Mouse (Mus musculus): ENCODE results near the gene Hnrnpa3. TPM values are rescaled to one million over a fixed set of nuclear protein-coding genes. Genes with fewer than 3 reads are reported as not detected.
A peak's percentile ranks its signal among the peaks of the same experiment; 100 is the strongest.
"Not testable (repeated sequence)": the region's sequence is repeated elsewhere in the genome, so short reads cannot be mapped to it uniquely, and the experiment has no call there.

Hnrnpa3 gene
- polyA plus RNA-seq, 1 experiment: 9.0 TPM

GRCm38 (mm10) chr2:75691316-75691715 lies 32.3 kb downstream of the Hnrnpa3 start:
- Histone ChIP-seq H3K36me3 (ENCODE audit: control insufficient read depth, insufficient read depth, low read length) (peaks cover 39% of the 10 kb centered on the region), H3K27ac (ENCODE audit: insufficient read depth, low read depth, low read length) (no peak overlapping the region), H3K4me1 (ENCODE audit: control insufficient read depth, insufficient read depth, insufficient read length, low read length) (peaks cover 45% of the 10 kb centered on the region), H3K27me3 (ENCODE audit: control insufficient read depth, insufficient read depth, low read length) (no peaks in the 10 kb centered on the region), H3K4me3 (ENCODE audit: low read depth, low read length) (no peak overlapping the region)
- 66% methylated on average over 8 of the region's 8 CpGs for WGBS
- TF ChIP-seq POLR2A (IDR thresholded peaks at IDR 0.05; ENCODE audit: low read depth, low read length) (no peak), CTCF (IDR thresholded peaks at IDR 0.05; ENCODE audit: extremely low read depth, insufficient read length, insufficient replicate concordance, low read depth, low read length) (no peak)

DNA sequence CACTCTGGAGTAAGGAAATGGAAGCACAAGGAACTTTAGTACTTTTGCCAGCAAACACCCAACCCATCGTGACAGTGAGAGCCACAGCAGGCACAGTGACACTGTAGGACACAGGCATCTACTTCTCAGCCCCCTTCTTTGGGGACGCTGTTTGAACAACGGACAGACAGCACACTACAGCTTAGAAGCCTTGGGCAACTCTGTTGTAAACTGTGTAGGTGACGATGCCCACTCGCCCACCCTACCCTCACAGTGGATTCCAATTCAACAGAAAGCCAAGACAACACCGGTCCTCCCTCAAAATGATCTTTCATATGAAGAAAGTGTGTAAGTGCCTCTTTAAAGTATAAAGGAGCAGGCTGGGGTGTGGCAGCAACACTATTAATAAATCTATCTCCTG lies 33.3 kb downstream of the Hnrnpa3 start:
- peaks cover 43% of the 10 kb centered on the region for H3K4me1 ChIP-seq (ENCODE audit: control insufficient read depth, insufficient read depth, insufficient read length, low read length)
- peaks cover 39% of the 10 kb centered on the region for H3K36me3 ChIP-seq (ENCODE audit: control insufficient read depth, insufficient read depth, low read length)
- WGBS: 74% methylated on average over 6 of the region's 6 CpGs

DNA sequence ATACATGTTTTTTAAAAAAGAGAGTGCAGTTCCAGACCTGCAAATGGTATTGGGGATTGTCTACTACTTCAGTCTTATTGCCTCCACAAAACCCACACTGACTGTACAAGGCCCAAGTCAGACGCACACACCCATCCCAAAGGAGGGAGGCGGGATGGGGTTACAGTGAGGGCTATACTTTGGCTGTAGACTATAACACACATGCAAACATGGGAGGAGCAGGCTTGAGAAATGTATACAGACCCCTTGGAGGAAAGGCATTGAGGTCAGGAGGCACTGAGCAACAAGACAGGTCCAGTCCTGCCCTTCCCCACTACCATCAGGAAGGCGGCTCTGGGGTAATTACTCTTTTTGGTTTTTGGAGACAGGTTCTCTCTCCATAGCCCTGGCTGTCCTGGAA lies 35.9 kb downstream of the Hnrnpa3 start:
- WGBS: 48% methylated on average over 3 of the region's 3 CpGs
- H3K4me1 ChIP-seq (ENCODE audit: control insufficient read depth, insufficient read depth, insufficient read length, low read length): peaks cover 35% of the 10 kb centered on the region

More for the DNA sequence above, 33.3 kb downstream of the Hnrnpa3 start:
- Histone ChIP-seq H3K27ac (ENCODE audit: insufficient read depth, low read depth, low read length) (no peak overlapping the region), H3K4me3 (ENCODE audit: low read depth, low read length) (no peak overlapping the region), H3K27me3 (ENCODE audit: control insufficient read depth, insufficient read depth, low read length) (no peaks in the 10 kb centered on the region)
- TF ChIP-seq CTCF (IDR thresholded peaks at IDR 0.05; ENCODE audit: extremely low read depth, insufficient read length, insufficient replicate concordance, low read depth, low read length): no peak
- TF ChIP-seq POLR2A (IDR thresholded peaks at IDR 0.05; ENCODE audit: low read depth, low read length): no peak

DNA sequence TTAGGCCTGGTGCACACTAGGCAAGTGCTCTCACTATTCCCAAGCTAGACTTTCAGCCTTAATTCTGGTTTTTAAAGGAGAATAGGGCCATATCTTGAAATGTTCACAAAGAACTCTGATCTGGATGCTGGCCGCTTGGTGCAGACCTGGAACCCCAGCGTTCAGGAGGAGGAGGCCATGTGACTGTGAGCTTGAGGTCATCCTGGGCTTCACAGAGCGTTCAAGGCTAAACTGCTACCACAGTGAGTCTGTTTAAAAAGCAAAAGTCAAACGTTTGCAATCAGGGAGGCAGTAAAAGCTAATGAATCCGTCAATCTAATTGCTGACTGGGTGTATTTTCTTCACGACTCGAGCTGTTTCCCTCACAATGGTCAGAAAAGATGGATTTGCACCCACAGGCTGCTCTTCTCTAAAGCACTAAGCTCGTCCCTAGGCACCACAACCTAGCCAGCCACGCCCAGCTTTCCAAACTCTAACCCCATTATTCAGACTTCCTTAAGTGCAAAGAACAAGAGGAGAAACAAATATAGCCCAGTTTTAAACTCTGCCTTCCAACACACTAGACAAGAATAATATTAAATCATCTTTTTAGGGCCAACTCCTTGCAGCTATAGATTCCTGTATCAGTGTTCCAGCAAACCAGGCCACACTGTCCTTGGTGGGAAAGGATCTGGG lies 36.8 kb downstream of the Hnrnpa3 start:
- H3K4me3 ChIP-seq (ENCODE audit: low read depth, low read length): peak overlapping the region; percentile 34; the same call in 1 of the 2 replicates
- H3K4me1 ChIP-seq (ENCODE audit: control insufficient read depth, insufficient read depth, insufficient read length, low read length): peaks cover 32% of the 10 kb centered on the region
- H3K27ac ChIP-seq (ENCODE audit: insufficient read depth, low read depth, low read length): peak overlapping the region; percentile 73
- peaks cover 37% of the 10 kb centered on the region for H3K36me3 ChIP-seq (ENCODE audit: control insufficient read depth, insufficient read depth, low read length)
- H3K27me3 ChIP-seq (ENCODE audit: control insufficient read depth, insufficient read depth, low read length): no peaks in the 10 kb centered on the region
- TF ChIP-seq CTCF (IDR thresholded peaks at IDR 0.05; ENCODE audit: extremely low read depth, insufficient read length, insufficient replicate concordance, low read depth, low read length) (no peak), POLR2A (IDR thresholded peaks at IDR 0.05; ENCODE audit: low read depth, low read length) (no peak)
- WGBS: 11% methylated on average over 9 of the region's 9 CpGs

More for the DNA sequence above, 35.9 kb downstream of the Hnrnpa3 start:
- H3K4me3 ChIP-seq (ENCODE audit: low read depth, low read length); H3K27me3 ChIP-seq (ENCODE audit: control insufficient read depth, insufficient read depth, low read length); H3K27ac ChIP-seq (ENCODE audit: insufficient read depth, low read depth, low read length): not testable (repeated sequence)
- H3K36me3 ChIP-seq (ENCODE audit: control insufficient read depth, insufficient read depth, low read length): peaks cover 38% of the 10 kb centered on the region

GRCm38 (mm10) chr2:75696371-75696770 lies 37.3 kb downstream of the Hnrnpa3 start:
- peaks cover 32% of the 10 kb centered on the region for H3K4me1 ChIP-seq (ENCODE audit: control insufficient read depth, insufficient read depth, insufficient read length, low read length)
- 21% methylated on average over 5 of the region's 5 CpGs for WGBS
- H3K27me3 ChIP-seq (ENCODE audit: control insufficient read depth, insufficient read depth, low read length): no peaks in the 10 kb centered on the region
- H3K36me3 ChIP-seq (ENCODE audit: control insufficient read depth, insufficient read depth, low read length): peaks cover 37% of the 10 kb centered on the region
- peak overlapping the region; percentile 34 for H3K4me3 ChIP-seq (ENCODE audit: low read depth, low read length)
- H3K27ac ChIP-seq (ENCODE audit: insufficient read depth, low read depth, low read length): peak overlapping the region; percentile 73
- TF ChIP-seq CTCF (IDR thresholded peaks at IDR 0.05; ENCODE audit: extremely low read depth, insufficient read length, insufficient replicate concordance, low read depth, low read length): no peak
- TF ChIP-seq POLR2A (IDR thresholded peaks at IDR 0.05; ENCODE audit: low read depth, low read length): no peak

GRCm38 (mm10) chr2:75697222-75697621 lies 38.2 kb downstream of the Hnrnpa3 start:
- Histone ChIP-seq H3K27me3 (ENCODE audit: control insufficient read depth, insufficient read depth, low read length) (no peaks in the 10 kb centered on the region), H3K36me3 (ENCODE audit: control insufficient read depth, insufficient read depth, low read length) (peaks cover 33% of the 10 kb centered on the region), H3K4me3 (ENCODE audit: low read depth, low read length) (peak overlapping the region; percentile 6; the same call in 1 of the 2 replicates), H3K4me1 (ENCODE audit: control insufficient read depth, insufficient read depth, insufficient read length, low read length) (peaks cover 30% of the 10 kb centered on the region), H3K27ac (ENCODE audit: insufficient read depth, low read depth, low read length) (peak overlapping the region; percentile 73)
- 25% methylated on average over 3 of the region's 3 CpGs for WGBS
- no peak for TF ChIP-seq POLR2A (IDR thresholded peaks at IDR 0.05; ENCODE audit: low read depth, low read length)
- TF ChIP-seq CTCF (IDR thresholded peaks at IDR 0.05; ENCODE audit: extremely low read depth, insufficient read length, insufficient replicate concordance, low read depth, low read length): no peak

DNA sequence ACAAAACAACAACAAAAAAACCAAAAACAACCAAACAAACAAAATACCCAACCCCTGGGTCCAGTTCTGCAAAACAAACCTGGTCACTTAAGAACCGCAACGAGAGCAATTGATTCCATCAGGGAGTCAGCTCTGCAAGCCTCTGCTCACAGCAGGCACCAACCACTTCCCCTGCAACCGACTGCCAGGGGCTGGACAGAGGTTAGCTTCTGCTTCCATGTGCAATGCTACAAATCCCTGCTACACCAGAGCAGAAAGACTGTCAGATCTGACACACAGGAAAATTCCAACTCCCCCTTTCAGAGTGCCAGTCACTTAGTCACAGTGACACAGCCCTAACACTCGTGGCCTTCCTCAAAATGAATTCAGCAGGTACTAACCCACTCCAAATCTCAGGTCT lies 38.9 kb downstream of the Hnrnpa3 start:
- peaks cover 27% of the 10 kb centered on the region for H3K4me1 ChIP-seq (ENCODE audit: control insufficient read depth, insufficient read depth, insufficient read length, low read length)
- peaks cover 27% of the 10 kb centered on the region for H3K36me3 ChIP-seq (ENCODE audit: control insufficient read depth, insufficient read depth, low read length)
- WGBS: 15% methylated on average over 4 of the region's 4 CpGs
- TF ChIP-seq POLR2A (IDR thresholded peaks at IDR 0.05; ENCODE audit: low read depth, low read length): no peak
- TF ChIP-seq CTCF (IDR thresholded peaks at IDR 0.05; ENCODE audit: extremely low read depth, insufficient read length, insufficient replicate concordance, low read depth, low read length): no peak
- H3K27ac ChIP-seq (ENCODE audit: insufficient read depth, low read depth, low read length): peak overlapping the region; percentile 79
- no peaks in the 10 kb centered on the region for H3K27me3 ChIP-seq (ENCODE audit: control insufficient read depth, insufficient read depth, low read length)
- H3K4me3 ChIP-seq (ENCODE audit: low read depth, low read length): peak overlapping the region; percentile 25; the same call in 1 of the 2 replicates
